Mouse (Mus musculus): Measurements from ENCODE around the gene Lztr1. TPM values are rescaled to one million over a fixed set of nuclear protein-coding genes. Genes with fewer than 3 reads are reported as not detected.

The Lztr1 gene
- polyA plus RNA-seq, 2 experiments from 2014 or later: 41.0 to 47.1 TPM

DNA sequence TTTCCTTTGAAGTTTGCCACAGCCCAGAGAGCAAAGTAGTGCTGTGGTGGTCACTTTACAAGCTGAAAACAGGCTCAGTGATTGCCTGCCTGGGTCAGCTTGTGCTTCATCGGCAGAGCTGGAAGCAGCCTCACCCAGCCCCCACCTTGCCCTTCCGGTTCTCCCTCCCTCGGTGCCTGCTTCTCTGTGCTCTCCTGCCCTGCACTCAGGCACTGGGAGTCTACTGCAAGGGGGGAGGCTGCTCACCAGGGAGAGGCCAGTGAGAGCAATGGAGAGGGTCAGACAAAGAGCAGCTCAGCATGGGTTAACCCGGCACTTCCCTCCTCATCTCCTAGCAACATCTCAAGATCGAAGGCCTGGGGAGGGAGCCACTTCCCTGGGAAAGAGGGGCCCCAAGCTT, 50.3 kb downstream of the Lztr1 start:
- ATAC-seq: no peak

- no peak for ATAC-seq
Measured at GRCm38 (mm10) chr16:17559396-17560027, 51.0 kb downstream of the Lztr1 start.

- no peak for ATAC-seq
Measured at GRCm38 (mm10) chr16:17561128-17561750, 52.8 kb downstream of the Lztr1 start, which contains the start of gene Lrrc74b. Lrrc74b (minus strand) TSS chr16:17561247.

- ATAC-seq: no peak
Measured at GRCm38 (mm10) chr16:17561751-17562208, 53.3 kb downstream of the Lztr1 start, which contains the start of gene P2rx6. P2rx6 (plus strand) TSS chr16:17561885.

DNA sequence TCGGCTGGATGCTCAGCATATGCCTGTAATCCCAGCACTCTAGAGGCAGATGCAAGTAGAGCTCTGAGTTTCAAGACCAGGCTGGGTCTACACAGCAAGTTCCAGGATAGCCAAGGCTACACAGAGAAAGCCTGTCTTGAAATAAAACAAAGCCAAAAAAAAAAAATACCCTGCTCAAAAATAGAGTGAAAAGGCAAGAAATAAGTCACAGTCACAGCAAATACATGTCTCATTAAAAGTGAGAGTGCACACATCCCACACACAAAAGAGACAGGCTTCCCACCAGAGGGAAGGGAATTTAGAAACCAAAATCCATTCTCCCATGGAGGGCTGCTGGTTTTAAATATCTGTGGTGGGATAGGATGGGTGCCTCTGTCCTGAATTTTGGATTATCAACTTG, 55.1 kb downstream of the Lztr1 start:
- ATAC-seq: no peak

GRCm38 (mm10) chr16:17564221-17564620, 55.7 kb downstream of the Lztr1 start:
- no peak for ATAC-seq

- no peak for ATAC-seq
Measured at GRCm38 (mm10) chr16:17564771-17565170, 56.3 kb downstream of the Lztr1 start.

DNA sequence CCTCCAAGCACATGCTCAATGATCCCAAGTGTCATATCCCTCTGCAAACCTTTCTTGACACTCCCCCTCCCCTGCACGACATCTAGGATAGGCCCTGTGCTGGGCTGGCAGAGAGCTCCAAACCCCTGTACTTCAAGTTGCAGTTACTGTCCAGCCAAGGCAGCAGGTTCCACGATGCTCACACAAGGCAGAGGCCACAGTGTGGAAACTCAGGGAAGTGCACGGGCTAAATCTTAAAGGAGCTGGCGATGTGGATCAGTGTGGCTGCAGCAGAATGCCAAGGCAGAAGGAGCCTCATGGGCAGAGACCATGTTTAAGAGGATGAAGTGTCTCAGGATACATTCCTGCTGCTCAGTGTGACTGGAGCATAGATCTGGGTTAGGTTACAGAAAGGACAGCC, 57.7 kb downstream of the Lztr1 start:
- ATAC-seq: no peak

Other genes starting within 250 kb of the Lztr1 start
- 10 to 100 TPM; 30.6 to 32.6 TPM for gene Tmem191c, start 232.6 kb upstream of the Lztr1 start, polyA plus RNA-seq (2017; shearing (Covaris generic))
- gene Serpind1, start 177.3 kb upstream of the Lztr1 start, polyA plus RNA-seq (2017; shearing (Covaris generic)): under 1 TPM; 0.22 to 0.53 TPM
- 10 to 100 TPM in 1 of 2 experiments, 1 to 10 TPM in 1; 8.3 to 16.7 TPM for gene Snap29, start 102.7 kb upstream of the Lztr1 start, polyA plus RNA-seq (2017; shearing (Covaris generic))
- 10 to 100 TPM; 42.5 to 51.8 TPM for gene Pi4ka, start 102.4 kb upstream of the Lztr1 start, polyA plus RNA-seq (2017; shearing (Covaris generic))
- gene Crkl, start 56.7 kb upstream of the Lztr1 start, polyA plus RNA-seq (2017; shearing (Covaris generic)): 10 to 100 TPM; 16.6 to 21.2 TPM
- not detected for gene Aifm3, start 19.1 kb upstream of the Lztr1 start, polyA plus RNA-seq (2017; shearing (Covaris generic))
- 10 to 100 TPM; 67.5 to 70.8 TPM for gene Thap7, start 22.4 kb downstream of the Lztr1 start, polyA plus RNA-seq (2017; shearing (Covaris generic))
- not detected for gene Lrrc74b, start 52.6 kb downstream of the Lztr1 start, polyA plus RNA-seq (2017; shearing (Covaris generic))
- gene P2rx6, start 53.2 kb downstream of the Lztr1 start, polyA plus RNA-seq (2017; shearing (Covaris generic)): not detected
- gene Slc7a4, start 74.5 kb downstream of the Lztr1 start, polyA plus RNA-seq (2017; shearing (Covaris generic)): under 1 TPM; 0.42 to 0.69 TPM
- 10 to 100 TPM; 10.4 to 18.1 TPM for gene Smpd4, start 110.7 kb downstream of the Lztr1 start, polyA plus RNA-seq (2017; shearing (Covaris generic))
- gene Ccdc74a, start 137.8 kb downstream of the Lztr1 start, polyA plus RNA-seq (2017; shearing (Covaris generic)): under 1 TPM in 1 of 2 experiments, not detected in 1; 0.75 TPM
- 10 to 100 TPM; 66.5 to 89.2 TPM for gene Med15, start 224.2 kb downstream of the Lztr1 start, polyA plus RNA-seq (2017; shearing (Covaris generic))

Measured in activated CD4-positive, CD25-positive, alpha-beta regulatory T cell, adult 4 months (primary cell).